Mouse (Mus musculus) stomach, embryonic 14.5 days (tissue): ENCODE results near the gene a. TPM values are rescaled to one million over a fixed set of nuclear protein-coding genes. Genes with fewer than 3 reads are reported as not detected.

ENCODE experiments used
- ATAC-seq: fragments of 200-750 bp; cut with Nextera tagmentation; 2 replicates; pipeline ENCODE4 v1.8.0; 2017; ENCODE audit warnings: low read depth, moderate TSS enrichment; ENCODE audit not compliant: insufficient number of reproducible peaks, insufficient read depth, low FRiP score
- H3K27ac ChIP-seq: fragments of 300-500 bp; sonication (generic); 2 replicates; pipeline ENCODE4 v1.5.1; 2014; ENCODE audit warnings: mild to moderate bottlenecking, low read length, moderate library complexity, mixed read lengths
- H3K27me3 ChIP-seq: fragments of 300-500 bp; sonication (generic); 2 replicates; pipeline ENCODE4 v1.6.1; 2014; ENCODE audit warnings: low read length, control low read depth, mixed read lengths; ENCODE audit not compliant: control insufficient read depth, insufficient read depth
- H3K36me3 ChIP-seq: fragments of 300-500 bp; sonication (generic); 2 replicates; pipeline ENCODE4 v1.6.1; 2014; ENCODE audit warnings: mild to moderate bottlenecking, control low read depth, low read length, moderate library complexity, mixed read lengths; ENCODE audit not compliant: control insufficient read depth, insufficient read depth
- H3K4me1 ChIP-seq: fragments of 300-500 bp; sonication (generic); 2 replicates; pipeline ENCODE4 v1.6.1; 2014; ENCODE audit warnings: low read length, control low read depth, mixed read lengths; ENCODE audit not compliant: control insufficient read depth, insufficient read depth
- H3K4me2 ChIP-seq: fragments of 300-500 bp; sonication (generic); replicated peaks from 2 replicates; pipeline ENCODE4 v1.6.1; 2014; ENCODE audit warnings: low read depth, low read length, control low read depth
- H3K4me3 ChIP-seq: fragments of 300-500 bp; sonication (generic); 2 replicates; pipeline ENCODE4 v1.5.1; 2014; ENCODE audit warnings: low read depth, low read length, control low read depth
- H3K9ac ChIP-seq: fragments of 300-500 bp; sonication (generic); replicated peaks from 2 replicates; pipeline ENCODE4 v1.6.1; 2014; ENCODE audit warnings: low read depth, mild to moderate bottlenecking, control low read depth, low read length, moderate library complexity, mixed read lengths
- H3K9me3 ChIP-seq: fragments of 300-500 bp; sonication (generic); 2 replicates; pipeline ENCODE4 v1.6.1; 2016; ENCODE audit warnings: low read depth, low read length, control low read depth; ENCODE audit not compliant: control insufficient read depth
- WGBS: fragments of 180-500 bp; shearing (Covaris S2); extraction: QIAGEN DNeasy Blood & Tissue Kit; methylation state at CpG from one replicate; pipeline ENCODE4 v1.1.7; 2014; 5-methylcytosine and 5-hydroxymethylcytosine counted together
- polyA plus RNA-seq: library from polyadenylated mRNA; unstranded; fragments of >200 nt; fragmentation: Nextera tagmentation; extraction: Ambion mirVana; gene quantifications from 2 replicates; pipeline ENCODE4 v1.2.1, GENCODE M21; 2014

Gene a
- polyA plus RNA-seq, 1 experiment from 2014 or later, result not detected

DNA sequence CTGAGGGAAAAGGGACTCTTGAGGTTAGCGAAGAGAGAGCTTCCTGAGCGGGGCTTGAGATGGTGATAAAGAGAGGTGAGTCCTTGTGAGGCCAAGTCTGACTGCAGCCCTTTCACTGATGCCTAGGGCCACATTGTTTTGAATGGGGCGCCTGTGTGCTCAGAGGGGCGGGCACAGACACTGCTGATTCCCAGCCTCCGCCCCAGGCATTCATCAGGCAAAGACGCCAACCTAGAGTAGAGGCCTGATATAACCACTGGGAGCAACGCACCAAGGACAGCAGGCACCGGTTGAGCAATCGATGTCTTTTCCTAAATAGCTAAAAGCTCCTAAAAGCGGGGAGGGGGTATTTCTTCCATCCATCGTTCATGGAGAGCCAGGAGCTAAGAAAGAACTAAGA is 151.3 kb downstream of the a start:
- ATAC-seq, result no peak
- Histone ChIP-seq H3K4me3 (0 out of 2 replicates have a peak overlapping the region, but pooled peaks have one; percentile 3), H3K27ac (no peak overlapping the region), H3K27me3 (no peaks in the 10 kb centered on the region), H3K4me2 (peak overlapping the region; percentile 27; the same call in 1 of the 2 replicates), H3K9me3 (no peaks in the 10 kb centered on the region), H3K36me3 (no peaks in the 10 kb centered on the region), H3K4me1 (no peaks in the 10 kb centered on the region), H3K9ac (no peak overlapping the region)
- WGBS, result 60% methylated on average over 11 of the region's 11 CpGs

DNA sequence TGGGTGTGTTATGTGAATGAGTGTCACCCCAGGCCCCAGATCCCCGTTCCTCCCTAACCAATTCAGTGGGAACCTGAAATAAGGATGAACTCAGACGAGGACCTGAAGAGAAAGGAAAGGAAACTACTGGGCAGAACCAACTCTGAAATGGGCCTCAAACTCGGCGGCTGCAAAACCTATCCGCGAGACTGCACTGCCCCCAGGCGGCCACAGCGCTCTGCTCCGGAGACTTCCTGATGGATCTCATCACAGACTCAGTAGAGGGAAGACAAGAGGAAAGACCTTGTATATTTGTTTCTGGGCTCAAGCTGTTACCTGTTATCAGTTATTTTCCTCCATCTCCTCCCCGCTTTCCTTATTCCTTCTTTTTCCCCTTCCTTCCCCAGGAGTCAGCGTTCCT is 151.9 kb downstream of the a start:
- H3K4me1 ChIP-seq, result no peaks in the 10 kb centered on the region
- ATAC-seq, result no peak
- 5% methylated on average over 11 of the region's 11 CpGs for WGBS
- 0 out of 2 replicates have a peak overlapping the region, but pooled peaks have one; percentile 3 for H3K4me3 ChIP-seq
- no peaks in the 10 kb centered on the region for H3K36me3 ChIP-seq
- no peak overlapping the region for H3K27ac ChIP-seq
- no peaks in the 10 kb centered on the region for H3K27me3 ChIP-seq
- H3K9ac ChIP-seq, result no peak overlapping the region
- H3K9me3 ChIP-seq, result no peaks in the 10 kb centered on the region
- peak overlapping the region; percentile 27 for H3K4me2 ChIP-seq

DNA sequence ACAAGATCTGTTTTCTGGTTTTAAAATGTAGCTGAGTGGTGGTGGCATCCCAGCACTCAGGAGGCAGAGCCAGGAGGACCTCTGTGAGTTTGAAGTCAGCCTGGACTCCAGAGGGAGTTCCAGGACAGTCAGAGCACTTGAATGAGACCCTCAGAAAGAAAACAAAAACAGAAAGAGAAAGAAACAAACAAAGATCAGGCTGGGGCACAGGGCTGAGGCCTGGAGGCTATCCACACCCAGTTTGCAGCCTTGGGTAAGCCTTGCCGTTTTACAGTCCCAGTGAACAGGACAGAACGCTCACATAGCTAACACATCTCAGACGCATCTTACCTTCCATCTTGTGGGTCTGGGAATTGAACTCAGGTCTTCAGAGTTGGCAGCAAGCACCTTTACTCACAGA is 155.7 kb downstream of the a start:
- no peaks in the 10 kb centered on the region for H3K4me1 ChIP-seq
- no peak overlapping the region for H3K27ac ChIP-seq
- H3K27me3 ChIP-seq, result no peaks in the 10 kb centered on the region
- WGBS, result 90% methylated on average over 3 of the region's 3 CpGs
- H3K4me2 ChIP-seq, result no peak overlapping the region
- no peaks in the 10 kb centered on the region for H3K9me3 ChIP-seq
- no peak overlapping the region for H3K4me3 ChIP-seq
- H3K36me3 ChIP-seq, result no peaks in the 10 kb centered on the region
- no peak overlapping the region for H3K9ac ChIP-seq
- no peak for ATAC-seq

GRCm38 (mm10) chr2:154949352-154949751 is 158.2 kb downstream of the a start:
- no peak overlapping the region for H3K27ac ChIP-seq
- no peaks in the 10 kb centered on the region for H3K9me3 ChIP-seq
- H3K36me3 ChIP-seq, result no peaks in the 10 kb centered on the region
- H3K4me2 ChIP-seq, result no peak overlapping the region
- ATAC-seq, result no peak
- H3K4me3 ChIP-seq, result no peak overlapping the region
- no peak overlapping the region for H3K9ac ChIP-seq
- WGBS, result 14% methylated on average over 7 of the region's 7 CpGs
- no peaks in the 10 kb centered on the region for H3K4me1 ChIP-seq
- H3K27me3 ChIP-seq, result no peaks in the 10 kb centered on the region

GRCm38 (mm10) chr2:154949877-154950276 is 158.7 kb downstream of the a start:
- Histone ChIP-seq H3K27me3 (no peaks in the 10 kb centered on the region), H3K9ac (no peak overlapping the region), H3K9me3 (no peaks in the 10 kb centered on the region), H3K4me1 (no peaks in the 10 kb centered on the region), H3K4me3 (no peak overlapping the region), H3K4me2 (no peak overlapping the region), H3K36me3 (no peaks in the 10 kb centered on the region), H3K27ac (no peak overlapping the region)
- WGBS, result 71% methylated on average over 9 of the region's 9 CpGs
- ATAC-seq, result no peak

GRCm38 (mm10) chr2:154950601-154951000 is 159.4 kb downstream of the a start:
- no peak overlapping the region for H3K27ac ChIP-seq
- H3K9me3 ChIP-seq, result no peaks in the 10 kb centered on the region
- no peak for ATAC-seq
- no peak overlapping the region for H3K9ac ChIP-seq
- 59% methylated on average over 5 of the region's 5 CpGs for WGBS
- H3K4me2 ChIP-seq, result no peak overlapping the region
- H3K27me3 ChIP-seq, result no peaks in the 10 kb centered on the region
- no peaks in the 10 kb centered on the region for H3K36me3 ChIP-seq
- H3K4me1 ChIP-seq, result no peaks in the 10 kb centered on the region
- no peak overlapping the region for H3K4me3 ChIP-seq

GRCm38 (mm10) chr2:154959486-154959885 is 168.3 kb downstream of the a start:
- Histone ChIP-seq H3K27ac (no peak overlapping the region), H3K4me3 (no peak overlapping the region), H3K36me3 (no peaks in the 10 kb centered on the region), H3K9me3 (no peaks in the 10 kb centered on the region), H3K4me2 (no peak overlapping the region), H3K9ac (no peak overlapping the region), H3K4me1 (no peaks in the 10 kb centered on the region), H3K27me3 (no peaks in the 10 kb centered on the region)
- 79% methylated on average over 5 of the region's 5 CpGs for WGBS
- ATAC-seq, result no peak

DNA sequence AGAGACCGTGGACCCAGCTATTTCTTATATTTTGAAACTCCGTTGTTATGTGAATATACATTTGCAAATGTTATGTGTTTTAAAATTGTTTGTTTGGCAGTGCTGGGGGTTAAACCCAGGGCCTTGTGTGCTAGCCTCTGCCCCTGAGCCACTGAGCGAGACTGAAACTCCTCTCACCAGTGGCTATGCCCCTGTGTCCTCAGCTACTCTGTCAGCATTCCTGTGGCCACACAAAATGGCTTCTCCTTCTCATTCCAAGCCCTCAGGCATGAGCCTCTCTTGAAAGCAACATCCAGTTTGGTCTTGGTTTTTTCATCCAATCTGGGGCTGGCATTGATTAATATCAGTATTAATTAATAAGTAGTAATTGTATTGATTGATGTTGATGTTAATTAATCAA is 168.7 kb downstream of the a start:
- H3K27me3 ChIP-seq, result no peaks in the 10 kb centered on the region
- H3K36me3 ChIP-seq, result no peaks in the 10 kb centered on the region
- no peak overlapping the region for H3K4me3 ChIP-seq
- H3K9ac ChIP-seq, result no peak overlapping the region
- no peaks in the 10 kb centered on the region for H3K4me1 ChIP-seq
- no peak for ATAC-seq
- H3K27ac ChIP-seq, result no peak overlapping the region
- no peaks in the 10 kb centered on the region for H3K9me3 ChIP-seq
- H3K4me2 ChIP-seq, result no peak overlapping the region
- WGBS, result 89% methylated on average over 3 of the region's 3 CpGs

GRCm38 (mm10) chr2:154963176-154963575 is 172.0 kb downstream of the a start:
- H3K9me3 ChIP-seq, result no peaks in the 10 kb centered on the region
- no peak for ATAC-seq

More at GRCm38 (mm10) chr2:154963176-154963575, 172.0 kb downstream of the a start:
- Histone ChIP-seq H3K27me3 (no peaks in the 10 kb centered on the region), H3K36me3 (no peaks in the 10 kb centered on the region), H3K27ac (no peak overlapping the region), H3K4me1 (0 out of 2 replicates have a peak, but pooled peaks cover 2% of the 10 kb centered on the region), H3K4me2 (no peak overlapping the region), H3K4me3 (no peak overlapping the region), H3K9ac (no peak overlapping the region)
- WGBS, result 64% methylated on average over 5 of the region's 5 CpGs
